Mouse (Mus musculus) lung, adult 2 months (tissue): ENCODE measurements around the gene Ube2ql1.

Experiments
- CTCF ChIP-seq: fragments of 200-500 bp; IDR thresholded peaks from 2 replicates; pipeline ENCODE4 v1.5.1; 2011; ENCODE audit warnings: mild to moderate bottlenecking, low read length, control low read depth; ENCODE audit not compliant: insufficient read depth
- POLR2A ChIP-seq: fragments of 200-500 bp; IDR thresholded peaks from 2 replicates; pipeline ENCODE4 v1.6.1; 2011; ENCODE audit warnings: low read depth, mild to moderate bottlenecking, control low read depth, low read length, borderline replicate concordance; ENCODE audit errors: extremely low read depth

- TF ChIP-seq POLR2A: no peak
- TF ChIP-seq CTCF: no peak
Observed at GRCm38 (mm10) chr13:69788704-69789103, 49.0 kb upstream of the Ube2ql1 start.
